Mouse (Mus musculus) thymus, postnatal 4 days (tissue): ENCODE measurements around the gene Hace1.

Experiments
- DNase-seq: peaks from one replicate; pipeline ENCODE4 v3.0.0; 2021

The Hace1 gene

DNA sequence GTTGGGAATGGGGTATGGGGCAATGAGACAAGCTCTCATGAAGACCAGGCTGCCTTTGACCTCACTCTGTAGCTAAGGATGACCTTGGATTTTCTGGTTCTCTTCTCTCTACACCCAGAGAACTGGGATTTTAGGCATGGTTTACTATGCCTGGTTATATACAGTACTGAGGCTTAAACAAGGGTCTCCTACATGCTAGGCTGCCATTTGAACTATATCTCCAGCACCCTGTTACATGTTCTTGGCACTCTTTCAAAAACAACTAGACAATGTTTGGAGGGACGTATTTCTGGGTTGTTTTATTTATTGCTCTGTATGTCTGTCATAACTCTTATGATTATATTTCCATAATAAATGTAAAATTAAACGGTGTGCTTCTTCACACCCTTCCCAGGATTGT is 129.2 kb downstream of the Hace1 start:
- DNase-seq = no peak

DNA sequence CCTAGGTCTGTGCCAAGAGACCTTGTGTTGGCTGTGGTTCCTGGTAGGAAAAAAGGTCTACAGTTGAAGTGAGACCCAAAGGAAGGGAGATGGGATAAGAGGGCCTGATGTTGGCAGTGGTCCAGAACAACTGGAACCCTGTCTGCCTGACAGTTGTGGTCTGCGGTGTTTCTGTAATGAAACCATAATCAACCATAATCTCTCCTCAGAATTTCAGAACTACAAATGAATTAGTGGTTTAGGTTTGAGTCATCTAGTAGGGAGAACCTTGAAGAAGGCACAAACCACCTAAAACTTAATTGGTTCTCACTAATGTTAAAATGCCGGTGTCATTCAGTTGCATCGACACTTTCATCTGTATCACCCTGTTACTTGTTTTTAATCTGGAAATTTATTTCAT is 133.2 kb downstream of the Hace1 start:
- no peak for DNase-seq

DNA sequence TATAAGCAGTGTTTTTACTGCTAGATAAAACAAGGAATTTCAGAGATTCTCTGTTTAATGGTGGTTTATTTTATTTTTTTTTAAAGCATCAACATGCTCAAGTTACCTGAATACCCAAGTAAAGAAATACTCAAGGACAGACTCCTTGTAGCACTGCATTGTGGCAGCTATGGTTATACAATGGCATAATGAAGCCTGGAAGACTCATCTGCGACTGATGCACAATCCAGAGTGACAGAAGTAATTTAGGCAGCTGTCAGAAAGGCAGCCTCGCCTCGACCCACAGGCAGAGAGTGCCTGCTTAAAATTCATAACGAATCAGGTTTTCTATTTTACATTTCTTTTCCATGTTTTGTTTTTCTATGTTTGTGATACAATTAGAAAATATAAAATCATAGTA is 133.7 kb downstream of the Hace1 start:
- no peak for DNase-seq
